Mouse (Mus musculus): ENCODE data around the gene Ttc3. TPM values are rescaled to one million over a fixed set of nuclear protein-coding genes. Genes with fewer than 3 reads are reported as not detected.

Gene Ttc3
- polyA plus RNA-seq (2015; fragmentation: Nextera tagmentation; extraction: Ambion mirVana): 173 and 196 TPM in 2 replicates

DNA sequence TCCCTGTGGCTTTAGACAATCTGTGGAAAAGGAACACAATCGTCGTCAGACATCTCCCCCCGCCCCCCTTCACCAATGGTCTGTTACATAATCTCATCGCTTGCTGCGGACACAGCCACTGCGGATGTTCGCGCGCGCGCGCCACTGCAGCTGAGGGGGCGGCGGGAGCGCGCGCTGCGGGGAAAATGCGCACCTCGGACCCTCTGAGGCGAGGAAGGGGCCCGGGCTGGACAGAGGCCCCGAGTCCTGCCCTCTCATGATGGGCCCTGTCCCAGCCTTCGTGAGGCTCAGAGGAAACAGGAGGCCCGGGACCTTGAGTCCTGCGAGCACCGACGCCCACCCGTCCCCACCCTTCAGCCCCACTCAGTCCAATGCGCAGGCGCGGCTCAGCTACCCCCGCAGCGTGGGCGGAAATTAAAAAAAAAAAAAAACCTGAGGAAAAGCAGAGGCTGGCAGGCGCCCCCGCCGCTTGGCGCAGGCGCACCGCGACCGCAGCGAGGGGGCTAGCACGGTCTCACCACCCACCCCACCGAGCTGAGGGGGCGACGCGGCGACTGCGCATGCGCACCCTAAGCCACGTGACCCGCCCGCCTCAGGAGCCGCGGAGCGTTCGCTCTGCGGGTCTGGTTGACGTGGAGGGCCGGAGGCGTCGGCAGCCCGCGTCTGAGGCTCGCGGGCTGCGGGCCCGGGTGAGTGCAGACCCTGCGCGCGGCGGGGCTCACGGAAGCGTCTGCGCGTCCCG lies at the start of gene Ttc3:
Ttc3 (plus strand) TSS at position 446 of the 742 bp plus-strand sequence.

DNA sequence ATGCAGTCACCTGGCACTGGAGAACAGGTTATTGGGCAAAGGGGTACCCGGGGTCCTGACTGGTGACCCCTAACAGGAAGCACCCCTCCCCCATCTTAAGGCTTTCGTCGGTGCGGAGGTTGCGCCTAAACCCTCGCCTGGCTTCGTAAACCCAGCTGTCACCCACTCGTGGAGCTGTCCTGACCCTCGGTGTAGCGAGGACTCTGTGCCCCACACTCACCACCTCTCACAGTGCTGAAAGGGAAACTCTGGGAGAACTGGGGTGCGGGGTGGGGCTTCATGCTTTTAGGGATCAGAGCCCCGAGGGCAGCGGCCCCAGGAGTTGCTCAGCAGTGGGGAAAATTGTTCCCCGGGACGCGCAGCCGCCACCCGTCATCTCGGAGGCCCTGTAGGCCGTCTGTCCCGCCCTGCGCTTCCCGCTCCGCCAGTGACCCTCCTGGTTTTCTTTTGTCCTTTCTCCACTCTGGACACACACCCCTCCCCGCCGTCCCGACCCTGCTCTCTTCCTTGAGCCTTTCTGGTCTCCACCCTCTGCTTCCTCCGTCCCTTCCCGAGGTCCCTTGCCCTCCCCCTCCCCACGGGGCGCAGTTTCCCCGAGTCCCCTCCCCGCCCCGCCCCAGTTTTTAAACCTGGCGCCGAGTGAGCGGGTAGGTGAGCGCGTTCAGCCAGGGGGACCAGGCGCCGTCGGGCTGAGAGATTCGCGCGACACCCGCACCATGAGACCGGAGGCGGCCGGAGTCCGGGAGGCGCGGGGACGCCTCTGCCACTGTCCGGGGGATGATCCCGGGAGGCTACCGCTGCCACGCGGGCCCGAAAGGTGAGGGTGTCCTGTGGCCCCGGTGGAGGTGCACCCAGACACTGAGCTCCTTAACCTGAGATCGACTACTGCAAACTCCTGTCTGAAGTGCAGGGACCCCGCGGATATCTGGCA lies 42.4 kb upstream of the Ttc3 start, which contains the start of gene Ripply3:
Ripply3 (plus strand) TSS at position 640 of the 931 bp plus-strand sequence.

DNA sequence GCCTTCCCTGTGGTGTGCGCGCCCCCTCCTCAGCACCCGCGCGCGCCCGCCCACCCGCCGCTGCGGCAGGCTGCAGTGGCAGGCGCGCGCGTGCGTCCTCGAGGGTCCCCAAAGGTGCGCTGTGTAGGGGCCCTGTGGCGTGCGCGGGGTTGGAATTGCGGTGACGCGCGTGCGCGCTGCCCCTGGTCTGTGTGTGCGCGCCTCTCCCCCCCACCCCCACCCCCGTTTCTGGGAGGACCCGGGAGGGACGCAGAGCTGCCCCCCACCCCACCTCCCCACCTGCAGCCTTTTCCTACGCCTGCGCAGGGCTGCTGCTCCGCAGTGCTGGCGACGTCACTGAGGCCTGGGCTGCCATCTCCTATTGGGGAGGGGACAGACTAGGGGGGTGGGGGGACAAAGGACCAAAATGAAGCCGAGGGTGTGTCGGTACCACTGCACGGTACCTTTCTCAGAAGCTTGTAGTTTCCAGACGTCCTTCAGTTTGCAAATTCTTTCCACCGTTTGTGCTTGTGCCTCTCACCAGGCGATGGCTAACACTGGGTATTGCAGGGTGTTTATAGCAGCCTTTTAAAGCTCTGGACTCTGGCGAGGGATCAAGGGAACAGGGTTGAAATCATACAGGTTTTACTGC lies 998 bp downstream of the Ttc3 start, which contains the start of gene Pigp:
Pigp (minus strand) TSS at position 542 of the 631 bp plus-strand sequence.

Other genes starting within 250 kb of the Ttc3 start
- gene Hlcs, start 57.0 kb upstream of the Ttc3 start, polyA plus RNA-seq (2015; fragmentation: Nextera tagmentation; extraction: Ambion mirVana): 5.6 and 5.9 TPM in 2 replicates
- 7.0 and 8.9 TPM in 2 replicates for gene Ripply3, start 42.2 kb upstream of the Ttc3 start, polyA plus RNA-seq (2015; fragmentation: Nextera tagmentation; extraction: Ambion mirVana)
- 355 and 440 TPM in 2 replicates for gene Pigp, start 1.2 kb downstream of the Ttc3 start, polyA plus RNA-seq (2015; fragmentation: Nextera tagmentation; extraction: Ambion mirVana)
- 29.9 and 36.1 TPM in 2 replicates for gene Vps26c, start 156.2 kb downstream of the Ttc3 start, polyA plus RNA-seq (2015; fragmentation: Nextera tagmentation; extraction: Ambion mirVana)
- 9.5 and 10.6 TPM in 2 replicates for gene Dyrk1a, start 199.4 kb downstream of the Ttc3 start, polyA plus RNA-seq (2015; fragmentation: Nextera tagmentation; extraction: Ambion mirVana)